Mouse (Mus musculus) brain, embryonic 14.5 days (tissue): Measurements from ENCODE around the gene Alox12e. TPM values are rescaled to one million over a fixed set of nuclear protein-coding genes. Genes with fewer than 3 reads are reported as not detected.

Experiments used
- DNase-seq: peaks from one replicate; pipeline ENCODE4 v3.0.0-alpha.2; 2011; ENCODE audit warnings: low read depth
- CTCF ChIP-seq: fragments of 200-500 bp; IDR thresholded peaks from 2 replicates; pipeline ENCODE4 v1.5.1; 2012; ENCODE audit warnings: inconsistent platforms, mild to moderate bottlenecking, moderate library complexity, borderline replicate concordance; ENCODE audit not compliant: insufficient read depth, insufficient read length; ENCODE audit errors: extremely low read depth
- POLR2A ChIP-seq: fragments of 200-500 bp; IDR thresholded peaks from 2 replicates; pipeline ENCODE4 v1.6.1; 2012; ENCODE audit warnings: mild to moderate bottlenecking, inconsistent platforms, borderline replicate concordance; ENCODE audit not compliant: poor library complexity, insufficient read depth, insufficient read length, severe bottlenecking; ENCODE audit errors: extremely low read depth
- polyA plus RNA-seq: library from polyadenylated mRNA; depleted of rRNA; stranded (reverse); fragments of >200 nt; gene quantifications from 2 replicates; pipeline ENCODE4 v1.2.3, GENCODE M21; 2012; rRNA removed

The Alox12e gene
- polyA plus RNA-seq, 1 experiment = not detected

- DNase-seq = no peak
- TF ChIP-seq POLR2A (no peak), CTCF (no peak)
Measured at GRCm38 (mm10) chr11:70271641-70272040, 50.8 kb downstream of the Alox12e start.

- DNase-seq = no peak
- no peak for TF ChIP-seq POLR2A
- TF ChIP-seq CTCF = no peak
Measured at GRCm38 (mm10) chr11:70266405-70266804, 56.0 kb downstream of the Alox12e start.

- DNase-seq = no peak
- TF ChIP-seq CTCF = no peak
- no peak for TF ChIP-seq POLR2A
Measured at GRCm38 (mm10) chr11:70265819-70266218, 56.6 kb downstream of the Alox12e start.

Other genes with a start within 250 kb of the Alox12e start
- gene Asgr2, start 230.0 kb downstream of the Alox12e start, polyA plus RNA-seq = 0.09 TPM in 1 of 2 replicates, not detected in the other
- 0.33 and 0.37 TPM in 2 replicates for gene Mgl2, start 192.3 kb downstream of the Alox12e start, polyA plus RNA-seq
- 0.60 and 0.86 TPM in 2 replicates for gene Clec10a, start 166.4 kb downstream of the Alox12e start, polyA plus RNA-seq
- gene Slc16a11, start 109.9 kb downstream of the Alox12e start, polyA plus RNA-seq = 2.8 and 3.8 TPM in 2 replicates
- 13.9 and 15.1 TPM in 2 replicates for gene Slc16a13, start 101.6 kb downstream of the Alox12e start, polyA plus RNA-seq
- gene Bcl6b, start 92.8 kb downstream of the Alox12e start, polyA plus RNA-seq = 4.5 and 5.9 TPM in 2 replicates
- gene 0610010K14Rik, start 84.7 kb downstream of the Alox12e start, polyA plus RNA-seq = 153 and 207 TPM in 2 replicates
- 14.8 and 18.0 TPM in 2 replicates for gene Gm21988, start 82.8 kb downstream of the Alox12e start, polyA plus RNA-seq
- 106 and 125 TPM in 2 replicates for gene Rnasek, start 82.8 kb downstream of the Alox12e start, polyA plus RNA-seq
- gene Alox12, start 67.3 kb downstream of the Alox12e start, polyA plus RNA-seq = 0.78 and 1.6 TPM in 2 replicates
- gene Alox15, start 29.4 kb upstream of the Alox12e start, polyA plus RNA-seq = 0.05 and 0.29 TPM in 2 replicates
- 31.2 and 34.2 TPM in 2 replicates for gene Pelp1, start 87.4 kb upstream of the Alox12e start, polyA plus RNA-seq
- gene Arrb2, start 110.0 kb upstream of the Alox12e start, polyA plus RNA-seq = 68.7 and 86.1 TPM in 2 replicates
- 28.1 and 31.8 TPM in 2 replicates for gene Med11, start 129.3 kb upstream of the Alox12e start, polyA plus RNA-seq
- 0.93 and 1.4 TPM in 2 replicates for gene Zmynd15, start 136.8 kb upstream of the Alox12e start, polyA plus RNA-seq
- 3.1 and 3.5 TPM in 2 replicates for gene Cxcl16, start 137.4 kb upstream of the Alox12e start, polyA plus RNA-seq
- gene Tm4sf5, start 182.6 kb upstream of the Alox12e start, polyA plus RNA-seq = 1.6 and 2.3 TPM in 2 replicates
- gene Vmo1, start 192.0 kb upstream of the Alox12e start, polyA plus RNA-seq = 0.14 and 0.15 TPM in 2 replicates
- 0.09 TPM in 1 of 2 replicates, not detected in the other for gene Gltpd2, start 196.6 kb upstream of the Alox12e start, polyA plus RNA-seq
- gene Psmb6, start 202.7 kb upstream of the Alox12e start, polyA plus RNA-seq = 405 and 560 TPM in 2 replicates
- gene Gm40193, start 210.3 kb upstream of the Alox12e start, polyA plus RNA-seq = not detected in 2 replicates
- 18.9 and 19.9 TPM in 2 replicates for gene Pld2, start 217.4 kb upstream of the Alox12e start, polyA plus RNA-seq
- 94.3 and 99.5 TPM in 2 replicates for gene Mink1, start 240.3 kb upstream of the Alox12e start, polyA plus RNA-seq